Mouse (Mus musculus) adrenal gland, postnatal 4 days (tissue): ENCODE results near the gene Zscan12. TPM values are rescaled to one million over a fixed set of nuclear protein-coding genes. Genes with fewer than 3 reads are reported as not detected.
A peak's percentile ranks its signal among the peaks of the same experiment; 100 is the strongest.

Experiments used
- DNase-seq, 2 experiments: peaks; one replicate each; pipeline ENCODE4 v3.0.0; 2021 to 2022; ENCODE audit warnings: low spot score in 2 of 2, mixed read lengths in 2 of 2
- long read RNA-seq, 2 experiments: library from polyadenylated mRNA; stranded (forward); transcript quantifications; one replicate each; pipeline ENCODE4 v2.0.0; 2021
- total RNA-seq, 2 experiments: library from RNA; stranded (reverse); gene quantifications; 2 replicates each; pipeline ENCODE4 v1.2.3; 2021

The Zscan12 gene
- total RNA-seq: 10 to 100 TPM; 12.0 to 13.0 TPM
- long read RNA-seq, experiment 1, full-length matches to known transcripts: 10 of 13 reads
- long read RNA-seq, experiment 1, partial matches to known transcripts: 2 of 13 reads
- long read RNA-seq, experiment 1, other reads (novel, unspliced or antisense): 1 of 13 reads
- long read RNA-seq, experiment 2, full-length matches to known transcripts: 11 of 19 reads
- long read RNA-seq, experiment 2, partial matches to known transcripts: 2 of 19 reads
- long read RNA-seq, experiment 2, other reads (novel, unspliced or antisense): 6 of 19 reads

GRCm38 (mm10) chr13:21362621-21363248, at the start of gene Zscan12:
Gene Zscan12, plus strand, starts transcription at chr13:21362820.
- DNase-seq: peak; percentile 67 to 80

GRCm38 (mm10) chr13:21312854-21313253, 49.8 kb upstream of the Zscan12 start:
- DNase-seq: no peak

GRCm38 (mm10) chr13:21313903-21314302, 48.7 kb upstream of the Zscan12 start:
- no peak for DNase-seq

GRCm38 (mm10) chr13:21320262-21320661, 42.4 kb upstream of the Zscan12 start:
- DNase-seq: no peak

- no peak for DNase-seq
Observed at GRCm38 (mm10) chr13:21321890-21322494, 40.6 kb upstream of the Zscan12 start.

- DNase-seq: no peak
Observed at GRCm38 (mm10) chr13:21322509-21323375, 39.9 kb upstream of the Zscan12 start.

GRCm38 (mm10) chr13:21323405-21323804, 39.2 kb upstream of the Zscan12 start:
- no peak for DNase-seq

GRCm38 (mm10) chr13:21326191-21326590, 36.4 kb upstream of the Zscan12 start:
- DNase-seq: no peak

GRCm38 (mm10) chr13:21326657-21327211, 35.9 kb upstream of the Zscan12 start:
- peak; percentile 58 to 68 for DNase-seq

GRCm38 (mm10) chr13:21327424-21327823, 35.2 kb upstream of the Zscan12 start:
- no peak for DNase-seq

- DNase-seq: no peak
Observed at GRCm38 (mm10) chr13:21346610-21347009, 16.0 kb upstream of the Zscan12 start, which contains the start of gene Olfr1367. Gene Olfr1367, plus strand, starts transcription at chr13:21346910.

GRCm38 (mm10) chr13:21350593-21350992, 12.0 kb upstream of the Zscan12 start:
- no peak for DNase-seq

GRCm38 (mm10) chr13:21363719-21364118, 1.1 kb downstream of the Zscan12 start:
- no peak for DNase-seq

- DNase-seq: no peak
Observed at GRCm38 (mm10) chr13:21366635-21367034, 4.0 kb downstream of the Zscan12 start.

GRCm38 (mm10) chr13:21372700-21373099, 10.1 kb downstream of the Zscan12 start:
- no peak for DNase-seq

- DNase-seq: no peak
Observed at GRCm38 (mm10) chr13:21377773-21378172, 15.2 kb downstream of the Zscan12 start.

- no peak for DNase-seq
Observed at GRCm38 (mm10) chr13:21395211-21395610, 32.6 kb downstream of the Zscan12 start.

GRCm38 (mm10) chr13:21395623-21396022, 33.0 kb downstream of the Zscan12 start:
- DNase-seq: no peak

- peak in 1 of 2 experiments; percentile 16 for DNase-seq
Observed at GRCm38 (mm10) chr13:21396048-21396447, 33.4 kb downstream of the Zscan12 start.

GRCm38 (mm10) chr13:21397486-21397885, 34.9 kb downstream of the Zscan12 start:
- DNase-seq: no peak

GRCm38 (mm10) chr13:21401166-21401565, 38.5 kb downstream of the Zscan12 start:
- no peak for DNase-seq
